Mouse (Mus musculus): ENCODE results near the gene Ahcyl2.
"Not testable (repeated sequence)": the region's sequence is repeated elsewhere in the genome, so short reads cannot be mapped to it uniquely, and the experiment has no call there.

Gene Ahcyl2

GRCm38 (mm10) chr6:29815634-29816033, 47.8 kb downstream of the Ahcyl2 start:
- DNase-seq (ENCODE audit: low spot score in 2 of 2), result no peak

GRCm38 (mm10) chr6:29816371-29816770, 48.6 kb downstream of the Ahcyl2 start:
- DNase-seq (ENCODE audit: low spot score in 2 of 2), result not testable (repeated sequence)

GRCm38 (mm10) chr6:29819309-29819708, 51.5 kb downstream of the Ahcyl2 start:
- DNase-seq (ENCODE audit: low spot score in 2 of 2), result no peak

GRCm38 (mm10) chr6:29820314-29820713, 52.5 kb downstream of the Ahcyl2 start:
- no peak for DNase-seq (ENCODE audit: low spot score in 2 of 2)

- no peak for DNase-seq (ENCODE audit: low spot score in 2 of 2)
Observed at GRCm38 (mm10) chr6:29820926-29821325, 53.1 kb downstream of the Ahcyl2 start.

- DNase-seq (ENCODE audit: low spot score in 2 of 2), result no peak
Observed at GRCm38 (mm10) chr6:29821770-29822169, 54.0 kb downstream of the Ahcyl2 start.

- DNase-seq (ENCODE audit: low spot score in 2 of 2), result no peak
Observed at GRCm38 (mm10) chr6:29825302-29825701, 57.5 kb downstream of the Ahcyl2 start.

GRCm38 (mm10) chr6:29827291-29828242, 59.8 kb downstream of the Ahcyl2 start:
- no peak for DNase-seq (ENCODE audit: low spot score in 2 of 2)

GRCm38 (mm10) chr6:29828574-29829234, 60.9 kb downstream of the Ahcyl2 start:
- no peak for DNase-seq (ENCODE audit: low spot score in 2 of 2)

- DNase-seq (ENCODE audit: low spot score in 2 of 2), result no peak
Observed at GRCm38 (mm10) chr6:29832356-29832755, 64.5 kb downstream of the Ahcyl2 start.

GRCm38 (mm10) chr6:29833117-29833516, 65.3 kb downstream of the Ahcyl2 start:
- no peak for DNase-seq (ENCODE audit: low spot score in 2 of 2)

GRCm38 (mm10) chr6:29833568-29834255, 65.9 kb downstream of the Ahcyl2 start:
- DNase-seq (ENCODE audit: low spot score in 2 of 2), result no peak

- DNase-seq (ENCODE audit: low spot score in 2 of 2), result no peak
Observed at GRCm38 (mm10) chr6:29835543-29836177, 67.8 kb downstream of the Ahcyl2 start.

- no peak for DNase-seq (ENCODE audit: low spot score in 2 of 2)
Observed at GRCm38 (mm10) chr6:29837579-29837978, 69.8 kb downstream of the Ahcyl2 start.

- DNase-seq (ENCODE audit: low spot score in 2 of 2), result no peak
Observed at GRCm38 (mm10) chr6:29838531-29838930, 70.7 kb downstream of the Ahcyl2 start.

GRCm38 (mm10) chr6:29840008-29840407, 72.2 kb downstream of the Ahcyl2 start:
- DNase-seq (ENCODE audit: low spot score in 2 of 2), result no peak

GRCm38 (mm10) chr6:29841461-29841860, 73.7 kb downstream of the Ahcyl2 start:
- DNase-seq (ENCODE audit: low spot score in 2 of 2), result no peak

- no peak for DNase-seq (ENCODE audit: low spot score in 2 of 2)
Observed at GRCm38 (mm10) chr6:29847643-29848166, 79.9 kb downstream of the Ahcyl2 start.

- no peak for DNase-seq (ENCODE audit: low spot score in 2 of 2)
Observed at GRCm38 (mm10) chr6:29848808-29849207, 81.0 kb downstream of the Ahcyl2 start.

- DNase-seq (ENCODE audit: low spot score in 2 of 2), result no peak
Observed at GRCm38 (mm10) chr6:29850096-29850495, 82.3 kb downstream of the Ahcyl2 start.

GRCm38 (mm10) chr6:29850747-29851146, 82.9 kb downstream of the Ahcyl2 start:
- no peak for DNase-seq (ENCODE audit: low spot score in 2 of 2)

- no peak for DNase-seq (ENCODE audit: low spot score in 2 of 2)
Observed at GRCm38 (mm10) chr6:29851873-29852272, 84.1 kb downstream of the Ahcyl2 start.

All from spleen, postnatal 4 days (tissue).